Mouse (Mus musculus) intestine, embryonic 15.5 days (tissue): ENCODE results near the gene Gm7694. TPM values are rescaled to one million over a fixed set of nuclear protein-coding genes. Genes with fewer than 3 reads are reported as not detected.

Experiments
- ATAC-seq: fragments of 200-750 bp; cut with Nextera tagmentation; 2 replicates; pipeline ENCODE4 v1.8.0; 2017; ENCODE audit warnings: moderate TSS enrichment, moderate library complexity
- H3K27ac ChIP-seq: fragments of 300-500 bp; sonication (generic); 2 replicates; pipeline ENCODE4 v1.5.1; 2015; ENCODE audit warnings: mild to moderate bottlenecking, inconsistent platforms
- H3K27me3 ChIP-seq: fragments of 300-500 bp; sonication (generic); replicated peaks from 2 replicates; pipeline ENCODE4 v1.6.1; 2015; ENCODE audit warnings: inconsistent platforms
- H3K36me3 ChIP-seq: fragments of 300-500 bp; sonication (generic); 2 replicates; pipeline ENCODE4 v1.6.1; 2015; ENCODE audit warnings: inconsistent platforms
- H3K4me1 ChIP-seq: fragments of 300-500 bp; sonication (generic); replicated peaks from 2 replicates; pipeline ENCODE4 v1.6.1; 2015; ENCODE audit warnings: inconsistent platforms
- H3K4me2 ChIP-seq: fragments of 300-500 bp; sonication (generic); replicated peaks from 2 replicates; pipeline ENCODE4 v1.6.1; 2015; ENCODE audit warnings: mild to moderate bottlenecking, inconsistent platforms
- H3K4me3 ChIP-seq: fragments of 300-500 bp; sonication (generic); replicated peaks from 2 replicates; pipeline ENCODE4 v1.5.1; 2015; ENCODE audit warnings: inconsistent platforms
- H3K9ac ChIP-seq: fragments of 300-500 bp; sonication (generic); 2 replicates; pipeline ENCODE4 v1.6.1; 2015; ENCODE audit warnings: inconsistent platforms
- H3K9me3 ChIP-seq: fragments of 300-500 bp; sonication (generic); 2 replicates; pipeline ENCODE4 v1.6.1; 2016; ENCODE audit warnings: inconsistent platforms
- WGBS: fragments of 180-500 bp; shearing (Covaris S2); methylation state at CpG from one replicate; pipeline ENCODE4 v1.1.7; 2015; 5-methylcytosine and 5-hydroxymethylcytosine counted together
- polyA plus RNA-seq: library from polyadenylated mRNA; unstranded; fragments of >200 nt; fragmentation: Nextera tagmentation; extraction: Ambion mirVana; gene quantifications from 2 replicates; pipeline ENCODE4 v1.2.1, GENCODE M21; 2015

The Gm7694 gene
- polyA plus RNA-seq, result 2.6 and 3.3 TPM in 2 replicates

GRCm38 (mm10) chr1:170306232-170306631, at the start of gene Gm7694:
Gene Gm7694 (minus strand): TSS chr1:170306332.
- Histone ChIP-seq H3K27ac (no peak within 1 kb of the TSS), H3K9me3 (no peaks in the 10 kb centered on the region), H3K4me1 (no peaks in the 10 kb centered on the region), H3K9ac (no peak within 1 kb of the TSS), H3K27me3 (no peaks in the 10 kb centered on the region), H3K4me2 (no peak within 1 kb of the TSS), H3K36me3 (no peaks in the 10 kb centered on the region), H3K4me3 (no peak within 1 kb of the TSS)
- ATAC-seq, result no peak
- WGBS, result 91% methylated on average over 4 of the region's 4 CpGs

- no peaks in the 10 kb centered on the region for H3K36me3 ChIP-seq
- WGBS, result 64% methylated on average over 3 of the region's 3 CpGs
Measured at GRCm38 (mm10) chr1:170353335-170353734, 47.2 kb upstream of the Gm7694 start.

GRCm38 (mm10) chr1:170351080-170351479, 44.9 kb upstream of the Gm7694 start:
- no peak for ATAC-seq
- Histone ChIP-seq H3K27me3 (no peaks in the 10 kb centered on the region), H3K36me3 (no peaks in the 10 kb centered on the region), H3K9me3 (no peaks in the 10 kb centered on the region), H3K27ac (no peak overlapping the region), H3K4me3 (no peak overlapping the region), H3K4me2 (no peak overlapping the region), H3K9ac (no peak overlapping the region), H3K4me1 (no peaks in the 10 kb centered on the region)

More at GRCm38 (mm10) chr1:170353335-170353734, 47.2 kb upstream of the Gm7694 start:
- no peak overlapping the region for H3K9ac ChIP-seq
- H3K27ac ChIP-seq, result no peak overlapping the region
- H3K4me3 ChIP-seq, result no peak overlapping the region
- no peak for ATAC-seq
- H3K9me3 ChIP-seq, result no peaks in the 10 kb centered on the region
- H3K27me3 ChIP-seq, result no peaks in the 10 kb centered on the region
- no peaks in the 10 kb centered on the region for H3K4me1 ChIP-seq
- H3K4me2 ChIP-seq, result no peak overlapping the region

GRCm38 (mm10) chr1:170346266-170346665, 40.1 kb upstream of the Gm7694 start:
- no peak overlapping the region for H3K4me2 ChIP-seq
- no peaks in the 10 kb centered on the region for H3K27me3 ChIP-seq
- H3K4me1 ChIP-seq, result no peaks in the 10 kb centered on the region
- 64% methylated on average over 3 of the region's 3 CpGs for WGBS
- H3K9me3 ChIP-seq, result no peaks in the 10 kb centered on the region
- no peak overlapping the region for H3K27ac ChIP-seq
- no peak overlapping the region for H3K4me3 ChIP-seq
- ATAC-seq, result no peak
- no peaks in the 10 kb centered on the region for H3K36me3 ChIP-seq
- no peak overlapping the region for H3K9ac ChIP-seq

- Histone ChIP-seq H3K27ac (no peak overlapping the region), H3K9ac (no peak overlapping the region), H3K27me3 (no peaks in the 10 kb centered on the region), H3K9me3 (no peaks in the 10 kb centered on the region), H3K4me1 (no peaks in the 10 kb centered on the region), H3K36me3 (no peaks in the 10 kb centered on the region), H3K4me2 (no peak overlapping the region), H3K4me3 (no peak overlapping the region)
- 97% methylated on average over 4 of the region's 4 CpGs for WGBS
- ATAC-seq, result no peak
Measured at GRCm38 (mm10) chr1:170343906-170344305, 37.8 kb upstream of the Gm7694 start.

GRCm38 (mm10) chr1:170343081-170343480, 36.9 kb upstream of the Gm7694 start:
- H3K27me3 ChIP-seq, result no peaks in the 10 kb centered on the region
- no peaks in the 10 kb centered on the region for H3K9me3 ChIP-seq
- no peak overlapping the region for H3K4me2 ChIP-seq
- H3K27ac ChIP-seq, result no peak overlapping the region
- no peak overlapping the region for H3K4me3 ChIP-seq
- no peaks in the 10 kb centered on the region for H3K36me3 ChIP-seq
- H3K4me1 ChIP-seq, result no peaks in the 10 kb centered on the region
- ATAC-seq, result no peak
- WGBS, result 83% methylated on average over 8 of the region's 8 CpGs
- H3K9ac ChIP-seq, result no peak overlapping the region

- no peak overlapping the region for H3K4me3 ChIP-seq
- no peak overlapping the region for H3K9ac ChIP-seq
- no peak overlapping the region for H3K27ac ChIP-seq
- H3K9me3 ChIP-seq, result no peaks in the 10 kb centered on the region
- WGBS, result 92% methylated on average over 3 of the region's 3 CpGs
- H3K4me1 ChIP-seq, result no peaks in the 10 kb centered on the region
- ATAC-seq, result no peak
- H3K4me2 ChIP-seq, result no peak overlapping the region
- H3K36me3 ChIP-seq, result no peaks in the 10 kb centered on the region
- H3K27me3 ChIP-seq, result no peaks in the 10 kb centered on the region
Measured at GRCm38 (mm10) chr1:170339943-170340342, 33.8 kb upstream of the Gm7694 start.

- H3K9me3 ChIP-seq, result no peaks in the 10 kb centered on the region
- H3K27ac ChIP-seq, result no peak overlapping the region
- no peak for ATAC-seq
- no peak overlapping the region for H3K9ac ChIP-seq
- no peak overlapping the region for H3K4me2 ChIP-seq
- no peaks in the 10 kb centered on the region for H3K4me1 ChIP-seq
- H3K4me3 ChIP-seq, result no peak overlapping the region
- 92% methylated on average over 4 of the region's 4 CpGs for WGBS
- H3K36me3 ChIP-seq, result no peaks in the 10 kb centered on the region
- H3K27me3 ChIP-seq, result no peaks in the 10 kb centered on the region
Measured at GRCm38 (mm10) chr1:170332775-170333174, 26.6 kb upstream of the Gm7694 start.

- H3K9me3 ChIP-seq, result no peaks in the 10 kb centered on the region
- no peaks in the 10 kb centered on the region for H3K36me3 ChIP-seq
- no peaks in the 10 kb centered on the region for H3K4me1 ChIP-seq
- 54% methylated on average over 6 of the region's 6 CpGs for WGBS
- H3K9ac ChIP-seq, result no peak overlapping the region
- no peak overlapping the region for H3K27ac ChIP-seq
- no peaks in the 10 kb centered on the region for H3K27me3 ChIP-seq
- no peak for ATAC-seq
- H3K4me2 ChIP-seq, result no peak overlapping the region
- H3K4me3 ChIP-seq, result no peak overlapping the region
Measured at GRCm38 (mm10) chr1:170331926-170332325, 25.8 kb upstream of the Gm7694 start.

- H3K9ac ChIP-seq, result no peak overlapping the region
- no peak for ATAC-seq
- WGBS, result 89% methylated on average over 4 of the region's 4 CpGs
- H3K4me3 ChIP-seq, result no peak overlapping the region
- H3K36me3 ChIP-seq, result no peaks in the 10 kb centered on the region
- no peaks in the 10 kb centered on the region for H3K9me3 ChIP-seq
- H3K27ac ChIP-seq, result no peak overlapping the region
- H3K27me3 ChIP-seq, result no peaks in the 10 kb centered on the region
- no peak overlapping the region for H3K4me2 ChIP-seq
- H3K4me1 ChIP-seq, result no peaks in the 10 kb centered on the region
Measured at GRCm38 (mm10) chr1:170325277-170325676, 19.1 kb upstream of the Gm7694 start.

- H3K27ac ChIP-seq, result no peak overlapping the region
- no peak overlapping the region for H3K9ac ChIP-seq
- no peaks in the 10 kb centered on the region for H3K9me3 ChIP-seq
- H3K36me3 ChIP-seq, result no peaks in the 10 kb centered on the region
- H3K4me2 ChIP-seq, result no peak overlapping the region
- H3K4me3 ChIP-seq, result no peak overlapping the region
- no peaks in the 10 kb centered on the region for H3K27me3 ChIP-seq
- 92% methylated on average over 1 of the region's 1 CpGs for WGBS
- H3K4me1 ChIP-seq, result no peaks in the 10 kb centered on the region
- ATAC-seq, result peak; percentile 51
Measured at GRCm38 (mm10) chr1:170324312-170324711, 18.2 kb upstream of the Gm7694 start.

GRCm38 (mm10) chr1:170323001-170323400, 16.9 kb upstream of the Gm7694 start:
- Histone ChIP-seq H3K9ac (no peak overlapping the region), H3K36me3 (no peaks in the 10 kb centered on the region), H3K4me3 (no peak overlapping the region), H3K4me1 (no peaks in the 10 kb centered on the region), H3K4me2 (no peak overlapping the region), H3K27me3 (no peaks in the 10 kb centered on the region), H3K9me3 (no peaks in the 10 kb centered on the region), H3K27ac (no peak overlapping the region)
- no peak for ATAC-seq
- 88% methylated on average over 10 of the region's 10 CpGs for WGBS

- WGBS, result 90% methylated on average over 2 of the region's 2 CpGs
- H3K4me1 ChIP-seq, result no peaks in the 10 kb centered on the region
- no peaks in the 10 kb centered on the region for H3K36me3 ChIP-seq
- no peaks in the 10 kb centered on the region for H3K9me3 ChIP-seq
- H3K27ac ChIP-seq, result no peak overlapping the region
- H3K4me2 ChIP-seq, result no peak overlapping the region
- no peaks in the 10 kb centered on the region for H3K27me3 ChIP-seq
- no peak overlapping the region for H3K4me3 ChIP-seq
- no peak for ATAC-seq
- no peak overlapping the region for H3K9ac ChIP-seq
Measured at GRCm38 (mm10) chr1:170322046-170322445, 15.9 kb upstream of the Gm7694 start.
